In genomic region chr10:107941188-107941900, GRCm38 (mm10) we compare ENCODE assay signal across 18 mouse cellular contexts. TPM values are rescaled to one million over a fixed set of nuclear protein-coding genes. Genes with fewer than 3 reads are reported as not detected.
DNase-seq lines count a peak whose midpoint lies in the region; ATAC-seq and TF ChIP-seq lines count a peak whose summit lies in the region.
"Had no signal": no experiment of that assay in that cellular context is flagged by ENCODE, and none has a peak within 500 bp of the region (broad histone marks: within the 10 kb centered on the region; RNA-seq: fewer than 3 reads in every experiment).

No protein-coding gene starts in this region.

- TF ChIP-seq EP300 in stomach, postnatal 0 days (optimal IDR thresholded peaks at IDR 0.05) = no peak

- no peak for ATAC-seq in kidney, embryonic 14.5 days (ENCODE audit: low FRiP score, low TSS enrichment)
- peak; percentile 79 for ATAC-seq in Patski
- ATAC-seq in intestine, embryonic 15.5 days = peak; percentile 93
- ATAC-seq in stomach, postnatal 0 days (ENCODE audit: low FRiP score, low TSS enrichment) = peak; percentile 54; the same call in 1 of the 2 replicates
- ATAC-seq: forebrain, postnatal 0 days had no signal

- intact Hi-C loops in gastrocnemius, adult 2 months (cut with DNase I) = no loop called here

- CTCF ChIA-PET in Patski (lab: Charles Lee) = interaction anchor here (1.3 to 1.4 kb wide), 2 partner anchors 9 to 83 kb away, joined by 3 to 4 read pairs; no protein-coding TSS in a partner anchor

- H3K4me1 ChIP-seq in kidney, embryonic 14.5 days (ENCODE audit: control insufficient read depth, insufficient read depth, low read length) = no peaks in the 10 kb centered on the region
- H3K4me1 ChIP-seq in intestine, embryonic 15.5 days (replicated peaks) = no peaks in the 10 kb centered on the region
- no peaks in the 10 kb centered on the region for H3K4me1 ChIP-seq in stomach, postnatal 0 days (replicated peaks; ENCODE audit: control insufficient read depth, insufficient read depth)
- H3K4me1 ChIP-seq: embryonic facial prominence, embryonic 12.5 days had no signal

- no peaks in the 10 kb centered on the region for H3K36me3 ChIP-seq in kidney, embryonic 14.5 days (ENCODE audit: control insufficient read depth, insufficient read depth, low read length)
- H3K36me3 ChIP-seq in intestine, embryonic 15.5 days = no peaks in the 10 kb centered on the region
- no peaks in the 10 kb centered on the region for H3K36me3 ChIP-seq in stomach, postnatal 0 days (ENCODE audit: control insufficient read depth, insufficient read depth, low read length)
- H3K36me3 ChIP-seq: embryonic facial prominence, embryonic 12.5 days; liver, embryonic 15.5 days had no signal

- in situ Hi-C loops in Patski (cut with MboI; ENCODE audit: low pct_unique_long_range_greater_than_20kb) = no loop called here

- no peaks in the 10 kb centered on the region for H3K9me3 ChIP-seq in kidney, embryonic 14.5 days (ENCODE audit: control insufficient read depth, low read length)
- H3K9me3 ChIP-seq in intestine, embryonic 15.5 days = no peaks in the 10 kb centered on the region
- no peaks in the 10 kb centered on the region for H3K9me3 ChIP-seq in stomach, postnatal 0 days (ENCODE audit: control insufficient read depth, low read length)
- H3K9me3 ChIP-seq: embryonic facial prominence, embryonic 12.5 days; liver, embryonic 15.5 days had no signal

- DNase-seq in kidney, postnatal 14 days = peak; percentile 7
- DNase-seq in Patski (ENCODE audit: low read depth, low spot score) = no peak
- DNase-seq in stomach, postnatal 0 days (ENCODE audit: low spot score) = no peak
- DNase-seq in cerebellum, adult 9-10 months = no peak
- DNase-seq in gastrocnemius, adult 2 months = no peak
- DNase-seq: adrenal gland, adult 8-10 months; cerebellum, adult 11-12 months; forebrain, postnatal 0 days; heart, adult 2 months; layer of hippocampus, adult 9-11 months; lung, postnatal 10 days; right cerebral cortex, postnatal 4 days; thymus, adult 18-20 months had no signal

- no peak overlapping the region for H3K27ac ChIP-seq in kidney, embryonic 14.5 days (ENCODE audit: low read depth, low read length)
- no peak overlapping the region for H3K27ac ChIP-seq in intestine, embryonic 15.5 days
- H3K27ac ChIP-seq in stomach, postnatal 0 days (replicated peaks) = peak overlapping the region; percentile 45; the same call in 1 of the 2 replicates
- no peak overlapping the region for H3K27ac ChIP-seq in gastrocnemius, adult 2 months
- H3K27ac ChIP-seq: embryonic facial prominence, embryonic 12.5 days; heart, adult 2 months; liver, embryonic 15.5 days had no signal

- no peak overlapping the region for H3K4me3 ChIP-seq in kidney, embryonic 14.5 days (ENCODE audit: low read length)
- H3K4me3 ChIP-seq in intestine, embryonic 15.5 days (replicated peaks) = no peak overlapping the region
- no peak overlapping the region for H3K4me3 ChIP-seq in stomach, postnatal 0 days (ENCODE audit: low read depth, low read length)
- no peak overlapping the region for H3K4me3 ChIP-seq in gastrocnemius, adult 2 months
- H3K4me3 ChIP-seq: embryonic facial prominence, embryonic 12.5 days; heart, adult 2 months; liver, embryonic 15.5 days had no signal

- no peak overlapping the region for H3K9ac ChIP-seq in kidney, embryonic 14.5 days (ENCODE audit: low read depth, low read length)
- H3K9ac ChIP-seq in intestine, embryonic 15.5 days = no peak overlapping the region
- H3K9ac ChIP-seq in stomach, postnatal 0 days (ENCODE audit: low read length) = no peak overlapping the region
- H3K9ac ChIP-seq: embryonic facial prominence, embryonic 12.5 days; forebrain, postnatal 0 days; liver, embryonic 15.5 days had no signal

- TF ChIP-seq CTCF in Patski (IDR thresholded peaks at IDR 0.05) = no peak
- TF ChIP-seq CTCF in stomach, postnatal 0 days (IDR thresholded peaks at IDR 0.05; ENCODE audit: low read depth) = no peak
- TF ChIP-seq CTCF in gastrocnemius, adult 2 months (IDR thresholded peaks at IDR 0.05) = no peak

- 73% methylated on average over 4 of the region's 4 CpGs for WGBS in kidney, embryonic 14.5 days
- WGBS in intestine, embryonic 15.5 days = 73% methylated on average over 4 of the region's 4 CpGs
- 67% methylated on average over 4 of the region's 4 CpGs for WGBS in stomach, postnatal 0 days

- POLR2A ChIA-PET in Patski (lab: Charles Lee) = interaction anchor here (0.6 kb wide), 1 partner anchor 25 kb away, joined by 3 read pairs; no protein-coding TSS in a partner anchor

- H3K4me2 ChIP-seq in kidney, embryonic 14.5 days (replicated peaks; ENCODE audit: low read depth, low read length) = no peak overlapping the region
- no peak overlapping the region for H3K4me2 ChIP-seq in intestine, embryonic 15.5 days (replicated peaks)
- no peak overlapping the region for H3K4me2 ChIP-seq in stomach, postnatal 0 days (replicated peaks; ENCODE audit: low read depth)
- H3K4me2 ChIP-seq: embryonic facial prominence, embryonic 12.5 days; liver, embryonic 15.5 days had no signal

- H3K27me3 ChIP-seq in kidney, embryonic 14.5 days (ENCODE audit: control insufficient read depth, insufficient read depth, low read length) = no peaks in the 10 kb centered on the region
- no peaks in the 10 kb centered on the region for H3K27me3 ChIP-seq in Patski
- no peaks in the 10 kb centered on the region for H3K27me3 ChIP-seq in intestine, embryonic 15.5 days (replicated peaks)
- no peaks in the 10 kb centered on the region for H3K27me3 ChIP-seq in stomach, postnatal 0 days (ENCODE audit: control insufficient read depth, insufficient read depth, low read length)
- H3K27me3 ChIP-seq: embryonic facial prominence, embryonic 12.5 days; liver, embryonic 15.5 days had no signal

RNA-seq across cellular contexts. Expression of gene Otogl, which starts 29.4 kb away (rescaled TPM):
- 0.06 and 0.07 TPM in 2 replicates for polyA plus RNA-seq in kidney, embryonic 14.5 days (2014; fragmentation: Nextera tagmentation; extraction: Ambion mirVana)
- under 0.01 TPM for polyA plus RNA-seq in Patski (2021)
- 0.04 and 0.05 TPM in 2 replicates for polyA plus RNA-seq in intestine, embryonic 15.5 days (2015; fragmentation: Nextera tagmentation; extraction: Ambion mirVana)
- 0.01 and 0.02 TPM in 2 replicates for polyA plus RNA-seq in stomach, postnatal 0 days (2015; fragmentation: Nextera tagmentation; extraction: Ambion mirVana)
- total RNA-seq in gastrocnemius, adult 2 months (2021) = under 1 TPM; 0.05 to 0.06 TPM
- total RNA-seq: MEL had no signal
